Mouse (Mus musculus): ENCODE results near the gene Sdk1. TPM values are rescaled to one million over a fixed set of nuclear protein-coding genes. Genes with fewer than 3 reads are reported as not detected.

The Sdk1 gene
- polyA plus RNA-seq (2015; fragmentation: Illumina TruSeq; extraction: RNeasy Lipid Tissue Mini Kit (QIAGEN cat#74804); ENCODE audit: insufficient read depth, low read depth, low replicate concordance): 0.57 TPM

DNA sequence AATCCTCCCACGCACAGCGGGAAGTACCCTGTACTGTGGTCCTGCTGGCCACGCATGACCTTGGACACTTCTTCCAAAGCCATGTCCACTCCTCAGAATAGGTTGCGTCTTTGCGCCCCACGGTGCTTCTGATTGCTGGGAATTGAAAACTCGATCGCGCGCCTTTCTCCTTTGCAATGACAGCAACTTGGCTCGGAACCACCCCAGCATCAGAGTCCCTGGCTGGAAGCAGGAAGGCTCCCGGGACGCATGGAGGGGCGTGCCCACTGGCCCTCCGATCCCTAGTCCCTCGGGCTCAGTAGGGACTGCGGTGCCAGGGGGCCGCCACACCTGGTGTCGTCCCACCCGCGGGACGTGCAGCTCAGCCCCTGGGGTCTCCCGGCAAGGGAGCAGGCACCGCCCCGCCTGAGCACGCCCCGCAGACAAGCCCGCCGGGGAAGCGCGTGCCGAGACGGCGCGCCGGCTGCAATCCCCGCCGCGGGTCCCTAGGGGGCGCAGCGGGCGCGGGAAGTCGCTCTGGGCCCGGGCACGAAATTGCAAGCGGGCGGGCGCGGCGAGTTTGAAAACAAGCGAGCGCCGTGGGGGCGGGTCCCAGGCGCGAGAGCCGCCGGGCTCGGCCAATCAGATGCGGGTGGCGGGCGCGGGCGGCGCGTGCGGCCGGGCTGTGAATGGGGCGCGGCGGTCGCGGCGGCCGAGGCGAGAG is at the start of gene Sdk1:
Gene Sdk1 (plus strand): TSS at position 650 of the 703 bp plus-strand sequence.

Other genes with a start within 250 kb of the Sdk1 start
- gene Card11, start 240.9 kb upstream of the Sdk1 start, polyA plus RNA-seq (2015; fragmentation: Illumina TruSeq; extraction: RNeasy Lipid Tissue Mini Kit (QIAGEN cat#74804); ENCODE audit: insufficient read depth, low read depth, low replicate concordance): not detected

Data from pancreas, adult 10 weeks (tissue).